Mouse (Mus musculus): ENCODE data around the gene Gm45716. TPM values are rescaled to one million over a fixed set of nuclear protein-coding genes. Genes with fewer than 3 reads are reported as not detected.

The Gm45716 gene
- polyA plus RNA-seq, 1 experiment from 2014 or later = 25.6 TPM

Other genes starting within 250 kb of the Gm45716 start
- gene Pctp, start 184.8 kb upstream of the Gm45716 start, polyA plus RNA-seq (2014; fragmentation: Nextera tagmentation; extraction: Ambion mirVana) = 0.73 and 1.6 TPM in 2 replicates
- gene Tmem100, start 157.3 kb upstream of the Gm45716 start, polyA plus RNA-seq (2014; fragmentation: Nextera tagmentation; extraction: Ambion mirVana) = 13.4 and 15.0 TPM in 2 replicates
- gene Mmd, start 61.8 kb downstream of the Gm45716 start, polyA plus RNA-seq (2014; fragmentation: Nextera tagmentation; extraction: Ambion mirVana) = 88.3 and 97.8 TPM in 2 replicates
- 3.6 and 3.8 TPM in 2 replicates for gene Hlf, start 203.2 kb downstream of the Gm45716 start, polyA plus RNA-seq (2014; fragmentation: Nextera tagmentation; extraction: Ambion mirVana)